Mouse (Mus musculus): ENCODE data around the gene Sema6b. TPM values are rescaled to one million over a fixed set of nuclear protein-coding genes. Genes with fewer than 3 reads are reported as not detected.

Sema6b gene
- total and polyA plus RNA-seq, 2 experiments from 2014 or later, result 18.1 to 76.4 TPM

GRCm38 (mm10) chr17:56125276-56125630, 14.9 kb downstream of the Sema6b start:
- Histone ChIP-seq H3K4me3 (ENCODE audit: low read depth, low read length) (no peak overlapping the region), H3K27me3 (ENCODE audit: insufficient read depth, low read length) (peaks cover 19% of the 10 kb centered on the region), H3K9me3 (ENCODE audit: low read length) (peaks cover 12% of the 10 kb centered on the region; the same call in 1 of the 2 replicates), H3K27ac (ENCODE audit: low read depth, low read length) (no peak overlapping the region), H3K4me1 (ENCODE audit: insufficient read depth) (no peaks in the 10 kb centered on the region), H3K36me3 (ENCODE audit: insufficient read depth) (peaks cover 69% of the 10 kb centered on the region), H3K4me2 (ENCODE audit: low read depth) (no peak overlapping the region), H3K9ac (no peak overlapping the region)
- no peak for TF ChIP-seq CTCF (IDR thresholded peaks at IDR 0.05; ENCODE audit: low read depth)
- no peak for DNase-seq
- no peak for ATAC-seq
- WGBS, result 90% methylated on average over 4 of the region's 4 CpGs

DNA sequence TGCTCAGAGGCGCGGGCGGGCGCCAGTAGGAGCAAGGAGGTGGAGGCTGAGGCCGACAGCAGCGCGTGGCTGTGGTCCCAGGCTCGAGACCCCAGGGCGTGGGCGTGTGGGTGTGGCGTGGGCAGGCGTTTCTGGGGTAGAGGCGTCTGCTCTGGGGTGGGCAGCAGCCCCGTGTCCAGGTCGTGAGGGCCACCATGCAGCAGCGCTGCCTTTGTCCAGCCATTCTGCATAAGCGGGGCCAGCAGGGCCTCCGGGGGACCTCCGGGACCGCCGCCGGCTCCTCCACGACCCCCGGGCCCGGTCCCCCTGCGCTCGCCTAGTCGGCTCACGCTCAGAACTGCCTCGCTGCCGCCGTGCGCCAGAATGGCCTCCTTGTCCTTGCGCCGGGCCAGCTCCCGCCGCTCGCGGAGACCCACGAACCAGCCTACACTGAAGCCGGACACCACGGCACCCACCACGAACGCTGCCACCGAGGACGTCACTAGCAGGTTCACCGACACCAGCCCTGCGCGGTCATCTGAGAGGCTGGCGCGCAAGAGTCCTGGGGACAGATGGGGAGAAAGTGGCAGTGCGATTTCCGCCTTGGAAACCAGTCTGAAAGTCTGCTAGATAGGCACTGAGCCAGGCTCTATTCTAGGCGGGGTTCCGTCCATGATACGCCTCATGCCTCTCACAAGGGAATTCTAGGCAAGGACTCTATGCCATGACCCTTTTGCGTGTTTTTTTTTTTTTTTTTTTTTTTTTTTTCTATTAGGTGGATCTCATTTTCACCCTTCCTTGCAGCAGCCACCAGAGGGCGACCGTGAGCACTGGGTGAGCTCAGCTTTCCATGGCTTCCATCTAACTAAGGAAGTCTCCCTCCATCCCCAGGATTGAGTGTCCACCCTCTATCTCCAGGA, 15.5 kb downstream of the Sema6b start:
- H3K36me3 ChIP-seq (ENCODE audit: insufficient read depth), result peaks cover 62% of the 10 kb centered on the region
- ATAC-seq (peak; percentile 14; the same call in 1 of the 2 replicates), DNase-seq (peak; percentile 59)
- whole genome bisulfite sequencing, result 15% methylated on average over 59 of the region's 59 CpGs
- TF ChIP-seq CTCF (IDR thresholded peaks at IDR 0.05; ENCODE audit: low read depth), result peak; percentile 76
- H3K4me3 ChIP-seq (ENCODE audit: low read depth, low read length), result no peak overlapping the region
- no peaks in the 10 kb centered on the region for H3K4me1 ChIP-seq (ENCODE audit: insufficient read depth)
- no peak overlapping the region for H3K9ac ChIP-seq
- peaks cover 12% of the 10 kb centered on the region; the same call in 1 of the 2 replicates for H3K9me3 ChIP-seq (ENCODE audit: low read length)
- peak overlapping the region; percentile 39 for H3K4me2 ChIP-seq (ENCODE audit: low read depth)
- no peak overlapping the region for H3K27ac ChIP-seq (ENCODE audit: low read depth, low read length)
- peaks cover 24% of the 10 kb centered on the region for H3K27me3 ChIP-seq (ENCODE audit: insufficient read depth, low read length)

- H3K9ac ChIP-seq, result no peak overlapping the region
- peak overlapping the region; percentile 39; the same call in 1 of the 2 replicates for H3K4me2 ChIP-seq (ENCODE audit: low read depth)
- no peak overlapping the region for H3K4me3 ChIP-seq (ENCODE audit: low read depth, low read length)
- 60% methylated on average over 58 of the region's 59 CpGs for WGBS
- H3K36me3 ChIP-seq (ENCODE audit: insufficient read depth), result peaks cover 54% of the 10 kb centered on the region
- H3K27me3 ChIP-seq (ENCODE audit: insufficient read depth, low read length), result peaks cover 27% of the 10 kb centered on the region
- DNase-seq (no peak), ATAC-seq (no peak)
- TF ChIP-seq CTCF (IDR thresholded peaks at IDR 0.05; ENCODE audit: low read depth), result no peak
- H3K4me1 ChIP-seq (ENCODE audit: insufficient read depth), result no peaks in the 10 kb centered on the region
- peaks cover 12% of the 10 kb centered on the region; the same call in 1 of the 2 replicates for H3K9me3 ChIP-seq (ENCODE audit: low read length)
- no peak overlapping the region for H3K27ac ChIP-seq (ENCODE audit: low read depth, low read length)
Observed at GRCm38 (mm10) chr17:56123681-56124340, 16.3 kb downstream of the Sema6b start.

GRCm38 (mm10) chr17:56123161-56123560, 17.0 kb downstream of the Sema6b start:
- Histone ChIP-seq H3K27ac (ENCODE audit: low read depth, low read length) (no peak overlapping the region), H3K27me3 (ENCODE audit: insufficient read depth, low read length) (peaks cover 33% of the 10 kb centered on the region), H3K4me2 (ENCODE audit: low read depth) (no peak overlapping the region), H3K9me3 (ENCODE audit: low read length) (peaks cover 12% of the 10 kb centered on the region; the same call in 1 of the 2 replicates), H3K4me3 (ENCODE audit: low read depth, low read length) (no peak overlapping the region), H3K4me1 (ENCODE audit: insufficient read depth) (no peaks in the 10 kb centered on the region), H3K36me3 (ENCODE audit: insufficient read depth) (peaks cover 49% of the 10 kb centered on the region), H3K9ac (no peak overlapping the region)
- no peak for TF ChIP-seq CTCF (IDR thresholded peaks at IDR 0.05; ENCODE audit: low read depth)
- DNase-seq, result no peak
- ATAC-seq, result no peak
- 90% methylated on average over 12 of the region's 12 CpGs for WGBS

DNA sequence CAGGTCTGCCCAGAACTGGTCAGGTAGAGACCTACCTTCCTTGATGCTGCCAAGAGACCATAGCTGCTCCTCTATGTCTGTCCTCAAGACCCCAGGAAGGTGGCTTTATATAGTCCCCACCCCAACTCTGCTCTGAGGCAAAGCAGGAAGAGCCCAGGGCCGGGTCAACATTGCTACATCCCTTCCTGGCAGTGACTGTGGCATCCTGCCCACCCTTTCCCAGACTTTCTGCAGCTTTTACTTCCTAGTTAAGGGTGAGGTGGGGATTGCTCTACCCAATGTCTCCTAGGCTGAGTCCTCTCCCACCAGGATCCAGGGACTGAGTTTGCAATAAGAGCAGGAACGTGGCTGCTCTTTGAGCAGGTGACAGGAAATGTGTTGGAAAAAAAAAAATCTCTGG, 18.3 kb downstream of the Sema6b start, which contains the start of gene Lrg1:
Gene Lrg1 (minus strand): TSS at position 176 of the 400 bp plus-strand sequence.
- no peak for TF ChIP-seq CTCF (IDR thresholded peaks at IDR 0.05; ENCODE audit: low read depth)
- H3K9ac ChIP-seq, result no peak within 1 kb of the TSS
- no peak within 1 kb of the TSS for H3K27ac ChIP-seq (ENCODE audit: low read depth, low read length)
- peaks cover 33% of the 10 kb centered on the region for H3K27me3 ChIP-seq (ENCODE audit: insufficient read depth, low read length)
- H3K4me1 ChIP-seq (ENCODE audit: insufficient read depth), result no peaks in the 10 kb centered on the region
- DNase-seq (no peak), ATAC-seq (no peak)
- H3K36me3 ChIP-seq (ENCODE audit: insufficient read depth), result peaks cover 36% of the 10 kb centered on the region
- H3K4me3 ChIP-seq (ENCODE audit: low read depth, low read length), result no peak within 1 kb of the TSS
- peaks cover 12% of the 10 kb centered on the region; the same call in 1 of the 2 replicates for H3K9me3 ChIP-seq (ENCODE audit: low read length)
- H3K4me2 ChIP-seq (ENCODE audit: low read depth), result no peak within 1 kb of the TSS
- 57% methylated on average over 2 of the region's 2 CpGs for WGBS

- Histone ChIP-seq H3K27ac (ENCODE audit: low read depth, low read length) (no peak overlapping the region), H3K4me2 (ENCODE audit: low read depth) (no peak overlapping the region), H3K4me3 (ENCODE audit: low read depth, low read length) (no peak overlapping the region), H3K9me3 (ENCODE audit: low read length) (peaks cover 12% of the 10 kb centered on the region; the same call in 1 of the 2 replicates), H3K27me3 (ENCODE audit: insufficient read depth, low read length) (peaks cover 33% of the 10 kb centered on the region), H3K4me1 (ENCODE audit: insufficient read depth) (no peaks in the 10 kb centered on the region), H3K36me3 (ENCODE audit: insufficient read depth) (peaks cover 22% of the 10 kb centered on the region), H3K9ac (no peak overlapping the region)
- DNase-seq, result no peak
- ATAC-seq, result no peak
- TF ChIP-seq CTCF (IDR thresholded peaks at IDR 0.05; ENCODE audit: low read depth), result no peak
- 7% methylated on average over 66 of the region's 66 CpGs for WGBS
Observed at GRCm38 (mm10) chr17:56119981-56120880, 19.9 kb downstream of the Sema6b start.

Data from forebrain, postnatal 0 days (tissue).